Mouse (Mus musculus): ENCODE data around the gene Rassf8. TPM values are rescaled to one million over a fixed set of nuclear protein-coding genes. Genes with fewer than 3 reads are reported as not detected.

Gene Rassf8
- polyA plus RNA-seq, 1 experiment = 3.1 TPM

GRCm38 (mm10) chr6:145867111-145867510, 120.6 kb downstream of the Rassf8 start:
- TF ChIP-seq POLR2A (IDR thresholded peaks at IDR 0.05; ENCODE audit: control insufficient read depth, low read depth, low read length) (no peak), CTCF (IDR thresholded peaks at IDR 0.05; ENCODE audit: control insufficient read depth, insufficient read depth, insufficient replicate concordance, low read depth, low read length) (no peak)
- Histone ChIP-seq H3K27ac (ENCODE audit: control insufficient read depth, insufficient read depth, low read depth, low read length) (no peak overlapping the region), H3K4me1 (ENCODE audit: control insufficient read depth, insufficient read depth, low read length) (peaks cover 28% of the 10 kb centered on the region), H3K4me3 (ENCODE audit: control insufficient read depth, low read depth, low read length) (no peak overlapping the region), H3K36me3 (ENCODE audit: control insufficient read depth, insufficient read depth, low read length) (no peaks in the 10 kb centered on the region), H3K27me3 (ENCODE audit: control insufficient read depth, insufficient read depth, low read length) (no peaks in the 10 kb centered on the region; the same call in 1 of the 2 replicates)

Other genes starting within 250 kb of the Rassf8 start
- gene Lmntd1, start 132.4 kb upstream of the Rassf8 start, polyA plus RNA-seq (2012; rRNA removed) = 28.7 and 37.9 TPM in 2 replicates
- gene Tuba3b, start 131.0 kb upstream of the Rassf8 start, polyA plus RNA-seq (2012; rRNA removed) = 1,453 and 1,540 TPM in 2 replicates
- 0.40 and 0.83 TPM in 2 replicates for gene Bhlhe41, start 118.8 kb downstream of the Rassf8 start, polyA plus RNA-seq (2012; rRNA removed)
- 1.0 and 1.1 TPM in 2 replicates for gene Sspn, start 184.9 kb downstream of the Rassf8 start, polyA plus RNA-seq (2012; rRNA removed)

Measured in testis, adult 2 months (tissue).